Mouse (Mus musculus) myocyte (in vitro differentiated cells): ENCODE results near the gene Ttc24. TPM values are rescaled to one million over a fixed set of nuclear protein-coding genes. Genes with fewer than 3 reads are reported as not detected.

ENCODE experiments used
- H3K27me3 ChIP-seq: one replicate; pipeline ENCODE4 v1.6.1; 2011; ENCODE audit not compliant: control insufficient read depth, insufficient read depth, insufficient read length
- H3K36me3 ChIP-seq: one replicate; pipeline ENCODE4 v1.6.1; 2011; ENCODE audit not compliant: control insufficient read depth, insufficient read depth
- H3K4me2 ChIP-seq: one replicate; pipeline ENCODE4 v1.6.1; 2011; ENCODE audit warnings: low read depth, control low read depth
- H3K4me3 ChIP-seq: one replicate; pipeline ENCODE4 v1.5.1; 2011; ENCODE audit warnings: mild to moderate bottlenecking, control low read depth, moderate library complexity
- H3K79me2 ChIP-seq: one replicate; pipeline ENCODE4 v1.6.1; 2011; ENCODE audit not compliant: control insufficient read depth, insufficient read depth
- H3ac ChIP-seq: one replicate; pipeline ENCODE4 v1.6.1; 2011; ENCODE audit not compliant: control insufficient read depth, insufficient read length
- CEBPB ChIP-seq: IDR thresholded peaks from 2 replicates; pipeline ENCODE4 v1.6.1; 2011; ENCODE audit warnings: mild to moderate bottlenecking, moderate library complexity; ENCODE audit not compliant: poor library complexity, insufficient read depth, severe bottlenecking
- E2F4 ChIP-seq: IDR thresholded peaks from one replicate; pipeline ENCODE4 v1.6.1; 2011; ENCODE audit warnings: mild to moderate bottlenecking, control low read depth, moderate library complexity; ENCODE audit not compliant: insufficient read depth
- MAX ChIP-seq: IDR thresholded peaks from one replicate; pipeline ENCODE4 v1.6.1; 2011; ENCODE audit warnings: low read depth, mild to moderate bottlenecking, control low read depth
- MYOD1 ChIP-seq, 3 experiments: IDR thresholded peaks; one replicate each; pipeline ENCODE4 v1.6.1; 2011; ENCODE audit warnings: control low read depth in 2 of 3, low read depth in 2 of 3, mild to moderate bottlenecking in 2 of 3, moderate library complexity in 1 of 3; ENCODE audit not compliant: insufficient read length in 2 of 3, control insufficient read depth in 1 of 3
- MYOG ChIP-seq, 3 experiments: IDR thresholded peaks; one replicate each; pipeline ENCODE4 v1.6.1; 2011; ENCODE audit warnings: control low read depth in 2 of 3, low read depth in 2 of 3, mild to moderate bottlenecking in 2 of 3; ENCODE audit not compliant: insufficient read length in 2 of 3, control insufficient read depth in 1 of 3, insufficient read depth in 1 of 3
- POLR2A ChIP-seq: IDR thresholded peaks from one replicate; pipeline ENCODE4 v1.6.1; 2011; ENCODE audit warnings: low read depth, mild to moderate bottlenecking, control low read depth, moderate library complexity; ENCODE audit not compliant: insufficient read length
- POLR2AphosphoS2 ChIP-seq: IDR thresholded peaks from one replicate; pipeline ENCODE4 v1.6.1; 2011; ENCODE audit warnings: low read depth, control low read depth; ENCODE audit not compliant: insufficient read length
- REST ChIP-seq: IDR thresholded peaks from one replicate; pipeline ENCODE4 v1.6.1; 2011; ENCODE audit warnings: mild to moderate bottlenecking, control low read depth, moderate library complexity; ENCODE audit not compliant: insufficient read depth, insufficient read length
- SRF ChIP-seq: IDR thresholded peaks from one replicate; pipeline ENCODE4 v1.6.1; 2011; ENCODE audit warnings: low read depth; ENCODE audit not compliant: control insufficient read depth, insufficient read length
- TCF12 ChIP-seq: IDR thresholded peaks from one replicate; pipeline ENCODE4 v1.6.1; 2011; ENCODE audit warnings: mild to moderate bottlenecking, control low read depth; ENCODE audit not compliant: poor library complexity, insufficient read depth, severe bottlenecking
- TCF3 ChIP-seq: IDR thresholded peaks from one replicate; pipeline ENCODE4 v1.6.1; 2011; ENCODE audit warnings: low read depth, control low read depth; ENCODE audit not compliant: insufficient read length
- USF1 ChIP-seq: IDR thresholded peaks from one replicate; pipeline ENCODE4 v1.6.1; 2011; ENCODE audit warnings: low read depth, mild to moderate bottlenecking, control low read depth, moderate library complexity
- polyA plus RNA-seq: library from polyadenylated mRNA; unstranded; fragments of >200 nt; fragmentation: generic; extraction: Trizol; gene quantifications from one replicate; pipeline ENCODE4 v1.2.1, GENCODE M21; 2012; ENCODE audit warnings: missing spikeins

Gene Ttc24
- polyA plus RNA-seq, 1 experiment, result not detected

DNA sequence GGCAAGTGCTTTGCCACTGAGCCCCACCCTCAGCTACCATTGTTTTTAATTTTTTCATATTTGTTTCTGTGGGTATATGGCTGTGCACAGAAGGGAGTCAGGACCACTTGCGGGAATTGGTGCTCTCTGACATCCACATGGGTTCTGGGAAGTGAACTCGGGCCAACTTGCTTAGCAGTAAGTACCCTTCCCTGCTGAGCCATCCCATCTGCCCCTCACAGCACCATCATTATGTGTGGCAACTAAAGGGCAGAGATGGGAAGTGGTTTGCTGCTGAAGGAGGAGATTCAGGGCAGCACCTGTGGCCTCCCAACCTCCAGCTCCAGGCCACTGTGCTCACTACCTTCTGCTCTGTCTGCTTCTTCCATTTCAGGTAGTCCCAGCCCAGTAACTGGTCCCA lies 4.5 kb downstream of the Ttc24 start:
- TF ChIP-seq TCF3 (no peak), MYOG (IDR thresholded peaks at IDR 0.05; ENCODE audit: control insufficient read depth in 1 of 3, insufficient read depth in 1 of 3, insufficient read length in 2 of 3, low read depth in 2 of 3) (no peak), TCF12 (no peak), MYOD1 (IDR thresholded peaks at IDR 0.05; ENCODE audit: control insufficient read depth in 1 of 3, insufficient read length in 2 of 3, low read depth in 2 of 3) (no peak), CEBPB (no peak)
- Histone ChIP-seq H3K27me3 (peaks cover 14% of the 10 kb centered on the region), H3K4me2 (no peak overlapping the region), H3ac (no peak overlapping the region), H3K79me2 (no peaks in the 10 kb centered on the region), H3K36me3 (no peaks in the 10 kb centered on the region), H3K4me3 (no peak overlapping the region)

DNA sequence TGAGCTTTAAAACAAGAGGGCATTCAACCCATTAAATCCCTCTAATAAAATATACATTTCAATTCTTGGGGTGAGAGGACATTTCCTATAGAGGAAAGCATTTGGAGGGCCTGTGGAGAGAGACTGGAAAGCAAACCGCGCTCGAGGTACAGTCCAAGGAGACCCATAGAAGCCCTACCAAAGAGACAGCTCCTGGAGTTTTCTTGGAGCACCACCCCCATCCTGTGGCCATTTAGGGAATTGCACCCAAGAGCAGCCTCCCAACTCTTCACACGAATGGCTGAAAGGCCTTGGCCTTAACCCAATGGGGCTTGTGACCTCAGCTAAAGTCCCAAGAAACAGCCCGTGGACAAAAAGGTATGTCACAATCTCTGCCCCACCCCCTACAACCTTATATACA lies 6.3 kb downstream of the Ttc24 start:
- H3K4me3 ChIP-seq, result no peak overlapping the region
- H3K4me2 ChIP-seq, result no peak overlapping the region
- no peak for TF ChIP-seq USF1
- no peak for TF ChIP-seq TCF3
- TF ChIP-seq POLR2A, result no peak
- TF ChIP-seq TCF12, result no peak
- TF ChIP-seq REST, result no peak
- no peak for TF ChIP-seq E2F4
- no peak for TF ChIP-seq SRF
- no peak for TF ChIP-seq CEBPB
- no peak for TF ChIP-seq MYOD1 (IDR thresholded peaks at IDR 0.05; ENCODE audit: control insufficient read depth in 1 of 3, insufficient read length in 2 of 3, low read depth in 2 of 3)
- TF ChIP-seq POLR2AphosphoS2, result no peak
- TF ChIP-seq MYOG (IDR thresholded peaks at IDR 0.05; ENCODE audit: control insufficient read depth in 1 of 3, insufficient read depth in 1 of 3, insufficient read length in 2 of 3, low read depth in 2 of 3), result no peak
- TF ChIP-seq MAX, result no peak
- H3K79me2 ChIP-seq, result no peaks in the 10 kb centered on the region
- H3K36me3 ChIP-seq, result no peaks in the 10 kb centered on the region
- peaks cover 14% of the 10 kb centered on the region for H3K27me3 ChIP-seq
- no peak overlapping the region for H3ac ChIP-seq

DNA sequence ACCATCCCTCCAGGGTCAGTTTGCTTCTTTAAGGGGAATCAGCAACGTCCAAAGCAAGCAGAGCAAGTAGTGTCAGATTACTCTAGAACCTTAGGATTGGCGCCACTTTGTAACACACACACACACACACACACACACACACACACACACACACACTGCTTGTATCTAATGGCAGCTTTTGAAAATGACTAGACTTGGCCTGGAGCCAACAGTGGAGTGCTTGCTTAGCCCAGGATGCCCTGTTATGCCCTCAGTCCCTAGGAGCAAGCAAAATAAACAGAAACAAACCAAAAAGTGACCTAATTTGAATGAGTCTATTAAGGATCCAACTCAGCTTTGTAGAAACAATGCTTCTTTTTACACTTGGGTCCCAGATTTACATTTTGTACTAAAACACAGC lies 9.7 kb downstream of the Ttc24 start:
- Histone ChIP-seq H3K79me2 (no peaks in the 10 kb centered on the region), H3K36me3 (no peaks in the 10 kb centered on the region), H3ac (no peak overlapping the region), H3K4me3 (no peak overlapping the region), H3K27me3 (peaks cover 7% of the 10 kb centered on the region), H3K4me2 (no peak overlapping the region)
- TF ChIP-seq POLR2A, result no peak

DNA sequence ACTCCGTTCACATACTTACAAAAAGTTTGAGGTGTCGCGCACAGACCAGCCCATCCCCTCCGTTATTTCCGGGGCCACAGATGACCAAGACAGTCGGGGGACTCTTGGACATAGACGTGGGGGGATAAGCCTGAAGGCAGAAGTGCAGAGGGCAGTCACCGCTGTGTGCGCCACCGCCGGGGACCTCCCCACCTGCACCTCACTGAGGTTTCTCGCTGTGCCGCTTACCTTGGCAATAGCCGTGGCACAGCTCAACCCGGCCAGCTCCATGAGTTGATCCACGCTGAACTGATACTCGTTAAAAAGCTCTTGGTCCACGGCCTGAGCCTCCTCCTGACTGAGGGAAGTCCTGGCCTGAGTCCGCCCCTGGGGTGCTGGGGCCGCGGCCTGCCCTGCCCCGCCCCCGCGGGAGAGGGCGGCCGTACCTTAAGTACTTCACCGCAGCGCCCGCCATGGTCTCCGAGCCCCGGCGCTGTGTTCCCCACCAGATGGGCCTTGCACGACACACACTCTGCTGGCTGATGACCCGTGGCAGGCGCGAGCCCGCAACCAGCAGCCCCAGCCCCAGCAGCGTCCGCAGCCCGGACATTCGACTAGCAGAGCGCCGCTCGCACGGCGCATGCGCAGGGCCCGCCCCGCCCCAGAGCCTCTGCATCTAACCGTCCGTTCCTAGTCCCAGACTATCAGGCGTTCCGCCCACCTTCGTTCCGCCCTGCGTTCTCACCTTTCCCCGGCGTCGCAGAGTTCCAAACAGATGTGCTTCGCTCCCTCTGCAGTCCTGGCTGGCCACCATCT lies 20.0 kb downstream of the Ttc24 start, which contains the start of gene Naxe:
TSS of gene Naxe (minus strand) at position 594 of the 795 bp plus-strand sequence.
- H3ac ChIP-seq, result peak within 1 kb of the TSS; percentile 55
- H3K36me3 ChIP-seq, result no peaks in the 10 kb centered on the region
- TF ChIP-seq CEBPB (no peak), MAX (no peak), MYOG (IDR thresholded peaks at IDR 0.05; ENCODE audit: control insufficient read depth in 1 of 3, insufficient read depth in 1 of 3, insufficient read length in 2 of 3, low read depth in 2 of 3) (peak in 1 of 3 experiments; percentile 35), POLR2AphosphoS2 (peak; percentile 84), MYOD1 (IDR thresholded peaks at IDR 0.05; ENCODE audit: control insufficient read depth in 1 of 3, insufficient read length in 2 of 3, low read depth in 2 of 3) (no peak), E2F4 (no peak), USF1 (no peak), POLR2A (peak; percentile 93), REST (no peak), TCF3 (no peak), SRF (no peak)
- peaks cover 4% of the 10 kb centered on the region for H3K79me2 ChIP-seq
- H3K4me2 ChIP-seq, result peak within 1 kb of the TSS; percentile 93
- peak within 1 kb of the TSS; percentile 61 for H3K4me3 ChIP-seq
- H3K27me3 ChIP-seq, result no peaks in the 10 kb centered on the region

DNA sequence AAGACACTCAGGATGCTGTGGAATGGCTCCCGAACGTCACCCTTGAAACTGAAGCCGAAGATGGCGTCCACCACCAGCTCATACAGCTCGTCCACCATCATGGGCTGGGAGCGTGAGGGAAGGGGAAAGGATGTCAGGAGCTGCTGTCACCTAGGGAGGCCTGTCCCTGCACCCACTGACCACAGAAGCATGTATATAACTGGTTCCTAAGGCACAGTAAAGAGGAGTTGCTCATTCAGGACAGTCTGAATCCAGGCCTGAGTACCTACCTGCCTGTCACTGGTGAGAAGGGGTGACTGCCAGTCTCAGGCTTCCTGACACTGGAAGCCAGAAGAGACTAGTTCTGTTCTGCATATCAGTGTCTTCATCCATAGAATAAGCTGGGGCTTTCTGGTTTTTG lies 21.1 kb downstream of the Ttc24 start:
- no peaks in the 10 kb centered on the region for H3K27me3 ChIP-seq
- peak overlapping the region; percentile 93 for H3K4me2 ChIP-seq
- no peak for TF ChIP-seq USF1
- no peak for TF ChIP-seq MYOD1 (IDR thresholded peaks at IDR 0.05; ENCODE audit: control insufficient read depth in 1 of 3, insufficient read length in 2 of 3, low read depth in 2 of 3)
- TF ChIP-seq CEBPB, result no peak
- no peak for TF ChIP-seq SRF
- no peak for TF ChIP-seq MYOG (IDR thresholded peaks at IDR 0.05; ENCODE audit: control insufficient read depth in 1 of 3, insufficient read depth in 1 of 3, insufficient read length in 2 of 3, low read depth in 2 of 3)
- TF ChIP-seq TCF3, result no peak
- H3ac ChIP-seq, result no peak overlapping the region
- H3K36me3 ChIP-seq, result peaks cover 8% of the 10 kb centered on the region
- peaks cover 4% of the 10 kb centered on the region for H3K79me2 ChIP-seq
- H3K4me3 ChIP-seq, result peak overlapping the region; percentile 61
